Mouse (Mus musculus) midbrain, embryonic 11.5 days (tissue): ENCODE measurements around the gene Ren1. TPM values are rescaled to one million over a fixed set of nuclear protein-coding genes. Genes with fewer than 3 reads are reported as not detected.
A peak's percentile ranks its signal among the peaks of the same experiment; 100 is the strongest.

Experiments
- ATAC-seq: fragments of 200-750 bp; cut with Nextera tagmentation; 2 replicates; pipeline ENCODE4 v1.8.0; 2017; ENCODE audit warnings: moderate TSS enrichment, moderate library complexity; ENCODE audit not compliant: low FRiP score
- DNase-seq: peaks from one replicate; pipeline ENCODE4 v3.0.0; 2015; ENCODE audit warnings: low spot score; ENCODE audit errors: missing footprints
- H3K27ac ChIP-seq: fragments of 300-500 bp; sonication (generic); 2 replicates; pipeline ENCODE4 v1.5.1; 2014; ENCODE audit warnings: low read depth, low read length
- H3K27me3 ChIP-seq: fragments of 300-500 bp; sonication (generic); 2 replicates; pipeline ENCODE4 v1.6.1; 2014; ENCODE audit warnings: mild to moderate bottlenecking, low read length, moderate library complexity, mixed read lengths; ENCODE audit not compliant: control insufficient read depth, insufficient read depth
- H3K36me3 ChIP-seq: fragments of 300-500 bp; sonication (generic); 2 replicates; pipeline ENCODE4 v1.6.1; 2014; ENCODE audit warnings: mild to moderate bottlenecking, low read length, moderate library complexity, mixed read lengths; ENCODE audit not compliant: control insufficient read depth, insufficient read depth
- H3K4me1 ChIP-seq: fragments of 300-500 bp; sonication (generic); 2 replicates; pipeline ENCODE4 v1.6.1; 2014; ENCODE audit warnings: low read length; ENCODE audit not compliant: control insufficient read depth, insufficient read depth
- H3K4me2 ChIP-seq: fragments of 300-500 bp; sonication (generic); 2 replicates; pipeline ENCODE4 v1.6.1; 2014; ENCODE audit warnings: mild to moderate bottlenecking, moderate library complexity
- H3K4me3 ChIP-seq: fragments of 300-500 bp; sonication (generic); 2 replicates; pipeline ENCODE4 v1.5.1; 2014; ENCODE audit warnings: low read depth, low read length
- H3K9ac ChIP-seq: fragments of 300-500 bp; sonication (generic); 2 replicates; pipeline ENCODE4 v1.6.1; 2014; ENCODE audit warnings: low read length
- H3K9me3 ChIP-seq: fragments of 300-500 bp; sonication (generic); 2 replicates; pipeline ENCODE4 v1.6.1; 2016; ENCODE audit warnings: low read length; ENCODE audit not compliant: control insufficient read depth
- WGBS: fragments of 180-500 bp; shearing (Covaris S2); extraction: QIAGEN DNeasy Blood & Tissue Kit; methylation state at CpG from one replicate; pipeline ENCODE4 v1.1.7; 2014; 5-methylcytosine and 5-hydroxymethylcytosine counted together
- polyA plus RNA-seq: library from polyadenylated mRNA; unstranded; fragments of >200 nt; fragmentation: Nextera tagmentation; extraction: Ambion mirVana; gene quantifications from 2 replicates; pipeline ENCODE4 v1.2.1, GENCODE M21; 2014

The Ren1 gene
- not detected in 2 replicates for polyA plus RNA-seq

- no peak for ATAC-seq
- DNase-seq, result no peak
- H3K4me3 ChIP-seq, result no peak within 1 kb of the TSS
- 96% methylated on average over 1 of the region's 1 CpGs for WGBS
- H3K36me3 ChIP-seq, result no peaks in the 10 kb centered on the region
- no peak within 1 kb of the TSS for H3K4me2 ChIP-seq
- H3K4me1 ChIP-seq, result 0 out of 2 replicates have a peak, but pooled peaks cover 3% of the 10 kb centered on the region
- H3K27ac ChIP-seq, result no peak within 1 kb of the TSS
- no peaks in the 10 kb centered on the region for H3K9me3 ChIP-seq
- no peak within 1 kb of the TSS for H3K9ac ChIP-seq
- H3K27me3 ChIP-seq, result no peaks in the 10 kb centered on the region
These were observed at the start of gene Ren1 for GRCm38 (mm10) chr1:133350210-133350609. Gene Ren1, plus strand, starts transcription at chr1:133350510.

- no peak overlapping the region for H3K27ac ChIP-seq
- no peak overlapping the region for H3K4me3 ChIP-seq
- no peak for ATAC-seq
- WGBS, result 73% methylated on average over 3 of the region's 3 CpGs
- no peaks in the 10 kb centered on the region for H3K9me3 ChIP-seq
- no peak overlapping the region for H3K9ac ChIP-seq
- DNase-seq, result no peak
- no peak overlapping the region for H3K4me2 ChIP-seq
- H3K36me3 ChIP-seq, result 0 out of 2 replicates have a peak, but pooled peaks cover 4% of the 10 kb centered on the region
- H3K4me1 ChIP-seq, result no peaks in the 10 kb centered on the region
- H3K27me3 ChIP-seq, result no peaks in the 10 kb centered on the region
These were observed 47.8 kb upstream of the Ren1 start for GRCm38 (mm10) chr1:133302540-133302939.

GRCm38 (mm10) chr1:133306842-133307241, 43.5 kb upstream of the Ren1 start:
- DNase-seq (peak; percentile 99), ATAC-seq (peak; percentile 67)
- Histone ChIP-seq H3K4me1 (no peaks in the 10 kb centered on the region), H3K9ac (no peak overlapping the region), H3K36me3 (no peaks in the 10 kb centered on the region), H3K9me3 (no peaks in the 10 kb centered on the region), H3K27ac (no peak overlapping the region), H3K4me3 (no peak overlapping the region), H3K27me3 (no peaks in the 10 kb centered on the region), H3K4me2 (no peak overlapping the region)
- WGBS, result 12% methylated on average over 4 of the region's 4 CpGs

- 14% methylated on average over 6 of the region's 6 CpGs for WGBS
- no peak for ATAC-seq
These were observed 43.0 kb upstream of the Ren1 start for GRCm38 (mm10) chr1:133307318-133307717.

GRCm38 (mm10) chr1:133309652-133310267, 40.5 kb upstream of the Ren1 start, which contains the start of gene Golt1a:
Gene Golt1a, plus strand, starts transcription at chr1:133309800.
- Histone ChIP-seq H3K9me3 (no peaks in the 10 kb centered on the region), H3K4me2 (no peak within 1 kb of the TSS), H3K36me3 (no peaks in the 10 kb centered on the region), H3K4me1 (peaks cover 2% of the 10 kb centered on the region; the same call in 1 of the 2 replicates), H3K4me3 (no peak within 1 kb of the TSS), H3K27ac (no peak within 1 kb of the TSS), H3K9ac (no peak within 1 kb of the TSS), H3K27me3 (no peaks in the 10 kb centered on the region)
- WGBS, result 71% methylated on average over 14 of the region's 14 CpGs
- DNase-seq (no peak), ATAC-seq (no peak)

More at GRCm38 (mm10) chr1:133307318-133307717, 43.0 kb upstream of the Ren1 start:
- H3K4me1 ChIP-seq, result peaks cover 2% of the 10 kb centered on the region; the same call in 1 of the 2 replicates
- peak; percentile 97 for DNase-seq
- no peaks in the 10 kb centered on the region for H3K27me3 ChIP-seq
- no peak overlapping the region for H3K9ac ChIP-seq
- H3K27ac ChIP-seq, result no peak overlapping the region
- no peak overlapping the region for H3K4me2 ChIP-seq
- H3K9me3 ChIP-seq, result no peaks in the 10 kb centered on the region
- H3K36me3 ChIP-seq, result no peaks in the 10 kb centered on the region
- H3K4me3 ChIP-seq, result no peak overlapping the region

- no peak overlapping the region for H3K27ac ChIP-seq
- no peak overlapping the region for H3K9ac ChIP-seq
- H3K4me3 ChIP-seq, result no peak overlapping the region
- no peaks in the 10 kb centered on the region for H3K27me3 ChIP-seq
- peaks cover 2% of the 10 kb centered on the region; the same call in 1 of the 2 replicates for H3K4me1 ChIP-seq
- no peaks in the 10 kb centered on the region for H3K36me3 ChIP-seq
- DNase-seq, result no peak
- 57% methylated on average over 4 of the region's 4 CpGs for WGBS
- no peak for ATAC-seq
- no peaks in the 10 kb centered on the region for H3K9me3 ChIP-seq
- no peak overlapping the region for H3K4me2 ChIP-seq
These were observed 39.1 kb upstream of the Ren1 start for GRCm38 (mm10) chr1:133311240-133311639.

- peaks cover 2% of the 10 kb centered on the region; the same call in 1 of the 2 replicates for H3K4me1 ChIP-seq
- H3K36me3 ChIP-seq, result no peaks in the 10 kb centered on the region
- 32% methylated on average over 10 of the region's 10 CpGs for WGBS
- no peak overlapping the region for H3K4me3 ChIP-seq
- no peaks in the 10 kb centered on the region for H3K27me3 ChIP-seq
- H3K4me2 ChIP-seq, result no peak overlapping the region
- no peak overlapping the region for H3K27ac ChIP-seq
- no peak for ATAC-seq
- H3K9ac ChIP-seq, result no peak overlapping the region
- no peaks in the 10 kb centered on the region for H3K9me3 ChIP-seq
- no peak for DNase-seq
These were observed 38.4 kb upstream of the Ren1 start for GRCm38 (mm10) chr1:133311946-133312345.

GRCm38 (mm10) chr1:133314364-133314763, 35.9 kb upstream of the Ren1 start:
- no peaks in the 10 kb centered on the region for H3K36me3 ChIP-seq
- no peaks in the 10 kb centered on the region for H3K9me3 ChIP-seq
- no peak overlapping the region for H3K4me3 ChIP-seq
- no peak overlapping the region; the same call in 1 of the 2 replicates for H3K9ac ChIP-seq
- no peak overlapping the region for H3K27ac ChIP-seq
- H3K4me1 ChIP-seq, result peaks cover 2% of the 10 kb centered on the region; the same call in 1 of the 2 replicates
- 22% methylated on average over 8 of the region's 8 CpGs for WGBS
- H3K4me2 ChIP-seq, result no peak overlapping the region
- peak; percentile 92 for DNase-seq
- peak; percentile 50; the same call in 1 of the 2 replicates for ATAC-seq
- no peaks in the 10 kb centered on the region for H3K27me3 ChIP-seq

- DNase-seq (no peak), ATAC-seq (no peak)
- Histone ChIP-seq H3K9ac (no peak overlapping the region), H3K4me1 (peaks cover 2% of the 10 kb centered on the region; the same call in 1 of the 2 replicates), H3K36me3 (no peaks in the 10 kb centered on the region), H3K4me2 (no peak overlapping the region), H3K9me3 (no peaks in the 10 kb centered on the region), H3K27ac (no peak overlapping the region), H3K4me3 (no peak overlapping the region), H3K27me3 (no peaks in the 10 kb centered on the region)
- 80% methylated on average over 6 of the region's 6 CpGs for WGBS
These were observed 34.5 kb upstream of the Ren1 start for GRCm38 (mm10) chr1:133315775-133316174.
